Mouse (Mus musculus): Measurements from ENCODE around the gene Cdh13. TPM values are rescaled to one million over a fixed set of nuclear protein-coding genes. Genes with fewer than 3 reads are reported as not detected.
"Not testable (repeated sequence)": the region's sequence is repeated elsewhere in the genome, so short reads cannot be mapped to it uniquely, and the experiment has no call there.

Gene Cdh13
- total RNA-seq, 2 experiments from 2014 or later: 68.9 to 69.9 TPM

- DNase-seq (ENCODE audit: low spot score in 2 of 2): not testable (repeated sequence)
These were observed 494.0 kb downstream of the Cdh13 start for GRCm38 (mm10) chr8:118777507-118777906.

DNA sequence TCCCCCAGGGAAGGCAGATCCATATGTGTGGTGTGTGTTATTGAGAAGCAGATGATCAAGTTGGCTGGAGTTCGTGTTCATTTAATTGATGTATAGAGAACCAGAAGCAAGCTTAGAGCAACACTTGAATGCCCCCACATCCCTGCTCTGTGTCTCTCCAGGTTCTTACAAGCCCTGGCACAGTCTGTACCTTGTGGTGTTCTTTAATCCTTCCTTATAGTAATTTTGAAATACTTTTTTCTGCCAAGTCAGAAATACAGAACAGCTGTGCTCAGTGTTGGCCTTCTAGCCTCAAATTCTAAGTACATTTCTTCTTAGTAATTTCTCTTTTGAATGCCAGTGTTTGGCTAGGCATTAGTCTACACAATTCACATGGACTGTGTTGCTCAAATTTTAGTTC, 494.8 kb downstream of the Cdh13 start:
- no peak for DNase-seq (ENCODE audit: low spot score in 2 of 2)

DNA sequence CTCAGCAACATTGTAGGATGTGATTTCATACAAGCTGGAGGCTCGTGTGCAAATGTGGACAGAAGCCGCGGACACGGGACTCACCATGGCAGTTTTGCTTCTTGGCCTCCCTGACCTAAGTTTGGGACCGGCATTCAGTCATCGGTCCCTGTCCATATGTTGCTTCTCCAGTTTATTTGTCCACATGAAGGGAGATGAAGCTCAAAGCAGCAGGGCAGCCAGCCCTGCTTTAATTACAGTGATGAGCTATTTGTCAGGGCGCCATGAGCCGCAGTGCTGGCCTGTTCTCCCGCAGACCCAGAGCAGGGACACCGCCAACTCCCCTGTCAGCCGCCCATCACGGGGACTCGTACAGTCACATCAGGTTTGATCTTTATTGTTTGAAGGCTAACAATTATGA, 502.1 kb downstream of the Cdh13 start:
- no peak for DNase-seq (ENCODE audit: low spot score in 2 of 2)

- DNase-seq (ENCODE audit: low spot score in 2 of 2): peak; percentile 25 to 43
These were observed 506.1 kb downstream of the Cdh13 start for GRCm38 (mm10) chr8:118789649-118790048.

DNA sequence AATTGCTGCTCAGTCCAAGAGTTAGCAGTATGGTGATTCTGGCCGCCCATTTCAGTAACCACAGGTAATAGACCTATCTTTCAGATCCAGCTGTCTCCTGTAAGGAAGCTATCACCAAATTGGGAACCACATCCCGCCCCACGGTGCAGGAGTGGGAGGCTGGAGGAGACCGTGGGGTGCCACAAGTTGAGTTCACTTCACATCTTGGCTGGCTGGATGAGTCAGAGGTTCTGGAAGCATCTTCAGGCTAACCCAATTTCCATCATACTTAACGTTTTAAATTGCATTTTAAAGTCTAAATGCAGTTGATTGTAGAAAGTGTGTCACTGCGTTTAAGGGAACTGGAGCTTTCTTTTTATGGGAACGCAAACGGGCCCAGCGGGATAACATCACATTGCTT, 511.4 kb downstream of the Cdh13 start:
- DNase-seq (ENCODE audit: low spot score in 2 of 2): peak; percentile 54 to 70

DNA sequence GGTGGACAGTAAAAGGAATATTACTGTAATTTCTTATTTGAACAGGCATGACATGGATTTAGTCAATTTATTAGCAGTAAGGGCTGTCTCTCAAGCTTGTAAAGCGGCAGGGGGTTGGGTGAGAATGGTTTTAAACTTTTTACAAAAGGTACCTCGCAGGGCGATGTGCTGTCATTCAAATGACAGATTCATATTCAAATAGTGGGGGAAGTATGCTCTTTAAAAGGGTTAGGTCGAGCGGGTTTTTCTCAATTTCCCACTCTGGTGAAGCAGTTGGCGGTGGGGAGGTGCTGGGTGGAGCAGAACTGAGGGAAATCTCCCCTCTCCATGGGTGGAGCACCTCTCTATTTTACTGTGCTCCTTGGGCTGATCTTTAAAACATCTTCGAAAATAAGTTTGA, 513.0 kb downstream of the Cdh13 start:
- no peak for DNase-seq (ENCODE audit: low spot score in 2 of 2)

DNA sequence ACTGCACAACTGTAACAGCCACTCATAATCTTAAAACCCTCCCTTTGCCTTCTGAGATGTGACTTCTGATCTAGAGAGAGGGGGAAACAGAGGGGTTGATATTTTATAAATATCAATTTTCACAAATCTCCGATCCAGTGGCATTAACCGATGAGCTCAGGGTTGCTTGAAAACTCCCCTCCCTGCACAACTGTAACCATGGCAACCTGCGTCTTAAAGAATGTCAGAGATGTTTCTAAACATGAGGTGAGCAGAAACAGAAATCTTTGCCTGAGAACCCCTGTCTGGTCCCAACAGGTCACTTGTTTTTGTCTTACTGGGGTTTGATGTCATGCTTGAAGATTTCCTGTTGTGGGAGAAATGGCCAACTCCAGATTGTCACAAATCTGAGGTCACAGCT, 513.6 kb downstream of the Cdh13 start:
- DNase-seq (ENCODE audit: low spot score in 2 of 2): no peak

- DNase-seq (ENCODE audit: low spot score in 2 of 2): no peak
These were observed 519.6 kb downstream of the Cdh13 start for GRCm38 (mm10) chr8:118803168-118803567.

- DNase-seq (ENCODE audit: low spot score in 2 of 2): no peak
These were observed 526.1 kb downstream of the Cdh13 start for GRCm38 (mm10) chr8:118809660-118810059.

GRCm38 (mm10) chr8:118815055-118815454, 531.5 kb downstream of the Cdh13 start:
- no peak for DNase-seq (ENCODE audit: low spot score in 2 of 2)

- DNase-seq (ENCODE audit: low spot score in 2 of 2): no peak
These were observed 543.2 kb downstream of the Cdh13 start for GRCm38 (mm10) chr8:118826761-118827160.

DNA sequence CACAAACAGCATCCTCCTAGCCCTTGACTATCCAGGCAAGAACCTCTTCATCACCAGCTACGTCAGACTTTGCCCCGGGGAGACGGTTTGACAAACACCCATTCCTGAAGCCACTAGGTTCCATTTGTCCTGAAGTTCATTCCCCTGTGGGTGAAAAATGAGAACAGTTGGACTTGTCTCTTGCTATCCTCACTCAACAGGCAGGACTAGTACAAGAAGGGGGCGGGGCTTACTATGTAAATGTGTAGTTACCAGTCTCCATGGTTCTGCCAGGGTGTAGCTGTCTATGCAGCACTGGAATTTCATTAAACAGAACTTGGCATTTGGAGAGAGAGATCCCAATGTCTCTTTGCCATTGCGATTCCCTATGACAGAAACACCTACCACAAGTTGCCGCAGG, 544.2 kb downstream of the Cdh13 start:
- no peak for DNase-seq (ENCODE audit: low spot score in 2 of 2)

GRCm38 (mm10) chr8:118830291-118830690, 546.8 kb downstream of the Cdh13 start:
- DNase-seq (ENCODE audit: low spot score in 2 of 2): no peak

DNA sequence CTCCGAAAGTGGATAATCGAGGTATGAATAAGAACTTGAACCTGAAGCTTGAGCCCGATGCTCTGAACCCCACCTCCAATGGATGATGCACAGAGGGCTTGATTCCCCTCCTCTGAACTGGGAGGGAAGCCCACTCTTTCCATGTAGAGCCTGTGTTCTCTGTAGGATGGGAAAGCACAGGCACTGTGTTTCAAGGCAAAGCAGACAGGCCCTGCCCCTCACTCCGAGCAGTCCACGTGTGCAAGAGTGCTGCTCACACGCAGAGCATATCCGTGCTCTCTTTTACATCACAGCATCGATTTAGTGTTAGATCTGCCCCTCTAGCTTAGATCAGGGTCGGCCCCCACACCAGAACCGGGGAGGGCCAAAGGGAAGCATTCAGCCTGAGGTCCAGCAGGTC, 547.5 kb downstream of the Cdh13 start:
- DNase-seq (ENCODE audit: low spot score in 2 of 2): no peak

GRCm38 (mm10) chr8:118838801-118839200, 555.3 kb downstream of the Cdh13 start:
- no peak for DNase-seq (ENCODE audit: low spot score in 2 of 2)

- no peak for DNase-seq (ENCODE audit: low spot score in 2 of 2)
These were observed 562.2 kb downstream of the Cdh13 start for GRCm38 (mm10) chr8:118845690-118846089.

DNA sequence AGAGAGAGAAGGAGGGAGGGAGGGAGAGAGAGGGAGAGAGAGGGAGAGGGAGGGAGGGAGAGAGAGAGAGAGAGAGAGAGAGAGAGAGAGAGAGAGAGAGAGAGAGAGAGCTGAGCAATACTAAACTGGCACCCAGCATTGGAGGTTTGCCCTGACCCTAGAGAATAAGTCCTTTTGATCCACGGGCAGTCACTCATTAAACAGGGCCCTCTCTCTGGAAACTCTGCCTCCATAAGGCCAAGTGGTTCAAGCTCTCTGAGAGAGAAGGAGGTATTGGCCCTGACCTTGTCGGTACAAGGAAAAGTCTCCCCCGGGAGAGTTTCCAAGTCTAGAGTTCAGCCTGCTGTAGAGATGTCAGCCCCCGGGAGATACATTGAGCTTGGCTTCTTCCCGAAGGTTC, 564.5 kb downstream of the Cdh13 start:
- no peak for DNase-seq (ENCODE audit: low spot score in 2 of 2)

DNA sequence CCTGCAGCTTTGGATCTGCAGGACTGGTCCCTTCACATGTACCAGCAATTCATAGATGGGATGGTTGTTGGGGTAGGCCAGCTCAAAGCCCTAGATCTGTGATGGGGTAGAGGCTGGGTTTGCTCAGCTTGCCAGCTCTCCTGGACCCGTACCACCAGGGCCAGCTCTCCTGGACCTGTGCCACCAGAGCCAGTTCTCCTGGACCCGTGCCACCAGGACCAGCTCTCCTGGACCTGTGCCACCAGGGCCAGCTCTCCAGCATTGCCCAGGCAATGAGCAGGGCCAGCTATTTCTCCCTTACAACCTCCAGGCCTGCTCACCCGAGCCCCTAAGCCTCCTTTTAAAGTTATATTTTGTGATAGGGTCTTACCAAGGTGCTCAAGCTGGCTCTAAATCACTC, 566.0 kb downstream of the Cdh13 start:
- DNase-seq (ENCODE audit: low spot score in 2 of 2): peak in 1 of 2 experiments; percentile 8

GRCm38 (mm10) chr8:118850381-118850780, 566.8 kb downstream of the Cdh13 start:
- peak; percentile 68 to 76 for DNase-seq (ENCODE audit: low spot score in 2 of 2)

DNA sequence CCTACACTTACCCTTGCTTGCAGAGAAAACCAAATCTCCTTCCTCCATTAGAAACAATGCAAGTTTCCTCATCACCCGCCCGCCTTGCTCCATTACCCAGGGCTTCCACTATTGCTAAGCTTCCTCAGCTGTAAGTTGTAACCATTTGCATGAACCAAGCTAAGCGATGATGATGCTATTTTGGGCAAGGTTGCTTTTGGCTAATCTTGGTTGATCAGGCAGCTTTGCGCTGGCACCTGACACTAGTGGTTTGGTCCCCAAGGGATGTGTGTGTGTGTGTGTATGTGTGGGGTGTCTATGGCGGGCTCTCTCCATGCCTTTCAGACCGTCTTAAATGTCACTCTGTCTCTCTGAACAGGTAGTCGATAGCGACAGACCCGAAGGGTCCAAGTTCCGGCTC, 567.8 kb downstream of the Cdh13 start:
- no peak for DNase-seq (ENCODE audit: low spot score in 2 of 2)

DNA sequence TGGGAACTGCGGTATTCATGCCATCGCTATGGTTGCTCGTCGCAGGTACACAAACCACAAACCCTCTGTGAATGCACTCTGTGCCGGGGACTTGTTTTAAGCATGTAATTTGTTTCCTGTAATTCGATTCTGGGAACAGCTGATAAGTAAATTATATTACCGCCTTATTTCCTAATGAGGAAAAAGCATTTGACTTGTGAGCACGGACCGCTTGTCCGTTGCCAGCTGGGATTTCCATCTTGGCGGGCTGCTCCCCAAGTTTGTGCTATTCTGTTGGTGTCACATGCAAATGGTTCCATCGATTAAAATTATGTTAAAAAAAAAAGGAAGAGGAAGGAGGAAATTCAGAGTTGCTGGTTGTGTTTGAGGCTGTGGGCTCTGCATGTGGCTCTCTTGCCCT, 569.3 kb downstream of the Cdh13 start:
- DNase-seq (ENCODE audit: low spot score in 2 of 2): no peak

DNA sequence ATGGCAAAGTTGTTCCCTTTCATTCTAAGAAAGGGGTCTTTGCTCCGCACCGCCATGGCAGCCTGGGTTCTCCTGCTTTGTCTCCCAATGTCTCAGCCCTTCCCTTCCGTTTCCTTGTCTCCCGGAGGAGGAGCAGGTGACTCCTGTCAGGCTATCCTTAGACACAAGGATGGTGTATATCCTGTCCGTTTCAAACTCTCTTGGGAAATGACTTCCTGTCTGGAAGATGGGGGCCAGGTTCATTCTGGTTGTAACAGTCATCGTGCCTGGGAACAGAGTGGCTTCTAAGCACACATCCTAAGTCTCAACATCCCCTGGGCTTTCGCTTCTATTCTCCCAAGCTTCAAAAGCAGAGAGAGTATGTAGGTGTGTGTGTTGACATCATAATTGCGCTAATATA, 571.1 kb downstream of the Cdh13 start:
- DNase-seq (ENCODE audit: low spot score in 2 of 2): no peak

DNA sequence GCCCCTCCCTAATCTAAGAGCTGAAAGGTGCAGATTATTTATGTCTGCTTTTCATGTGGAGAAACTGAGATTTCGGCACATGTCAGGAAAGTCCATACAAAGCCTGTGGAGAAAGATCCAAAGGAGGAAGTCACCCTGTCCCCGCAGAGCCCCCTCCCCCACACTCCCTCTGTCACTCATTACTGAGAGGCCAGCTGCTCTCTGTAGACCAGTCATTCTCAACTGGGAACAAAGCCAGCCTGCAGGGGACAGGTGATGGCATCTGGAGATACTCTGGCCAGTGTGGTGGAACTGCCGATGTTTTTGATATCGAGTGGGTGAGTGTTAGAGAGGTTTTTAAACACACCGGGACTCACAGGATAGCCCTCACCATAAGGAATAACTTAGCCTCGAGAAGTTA, 582.8 kb downstream of the Cdh13 start:
- DNase-seq (ENCODE audit: low spot score in 2 of 2): no peak

- no peak for DNase-seq (ENCODE audit: low spot score in 2 of 2)
These were observed 587.2 kb downstream of the Cdh13 start for GRCm38 (mm10) chr8:118870711-118871110.

All from left cerebral cortex, adult 18-20 months (tissue).